ENCODE assay signal across 8 mouse cellular contexts in the genomic region with DNA sequence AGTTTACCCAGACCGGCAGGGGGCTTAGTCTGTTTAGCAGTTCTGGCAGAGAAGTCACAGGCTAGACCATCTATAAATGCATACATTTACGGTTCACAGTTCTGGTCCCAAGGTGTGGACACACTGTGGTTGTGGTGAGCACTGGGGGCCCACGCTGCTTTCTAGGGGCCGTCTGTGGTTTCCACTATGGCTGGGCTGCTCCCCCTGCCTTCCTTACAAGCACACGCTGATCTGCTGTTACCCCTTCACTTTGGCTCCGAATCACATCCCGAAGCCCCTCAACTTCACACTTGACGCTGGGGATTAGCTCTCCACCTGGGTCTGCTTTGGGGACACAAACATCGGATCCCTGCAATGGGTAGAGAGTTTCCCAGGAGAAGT. TPM values are rescaled to one million over a fixed set of nuclear protein-coding genes. Genes with fewer than 3 reads are reported as not detected.
A peak's percentile ranks its signal among the peaks of the same experiment; 100 is the strongest.
DNase-seq lines count a peak whose midpoint lies in the region; ATAC-seq lines count a peak whose summit lies in the region.
"Had no signal": no experiment of that assay in that cellular context is flagged by ENCODE, and none has a peak within 500 bp of the region (broad histone marks: within the 10 kb centered on the region; RNA-seq: fewer than 3 reads in every experiment).

No protein-coding gene starts in this region.

- H3K4me3 ChIP-seq in kidney, embryonic 14.5 days (ENCODE audit: low read length) = peak overlapping the region; percentile 9; the same call in 1 of the 2 replicates
- H3K4me3 ChIP-seq in embryonic facial prominence, embryonic 10.5 days = peak overlapping the region; percentile 38; the same call in 1 of the 2 replicates
- peak overlapping the region; percentile 33 for H3K4me3 ChIP-seq in hindbrain, embryonic 15.5 days

- H3K4me2 ChIP-seq in kidney, embryonic 14.5 days (replicated peaks; ENCODE audit: low read depth, low read length) = peak overlapping the region; percentile 37
- peak overlapping the region; percentile 60 for H3K4me2 ChIP-seq in hindbrain, embryonic 15.5 days

- no peaks in the 10 kb centered on the region for H3K36me3 ChIP-seq in kidney, embryonic 14.5 days (ENCODE audit: control insufficient read depth, insufficient read depth, low read length)
- no peaks in the 10 kb centered on the region for H3K36me3 ChIP-seq in embryonic facial prominence, embryonic 10.5 days (replicated peaks)
- H3K36me3 ChIP-seq in hindbrain, embryonic 15.5 days = no peaks in the 10 kb centered on the region

- H3K27ac ChIP-seq in kidney, embryonic 14.5 days (ENCODE audit: low read depth, low read length) = no peak overlapping the region
- no peak overlapping the region for H3K27ac ChIP-seq in embryonic facial prominence, embryonic 10.5 days (replicated peaks)
- 0 out of 2 replicates have a peak overlapping the region, but pooled peaks have one; percentile 38 for H3K27ac ChIP-seq in hindbrain, embryonic 15.5 days (replicated peaks)

- no peaks in the 10 kb centered on the region for H3K27me3 ChIP-seq in kidney, embryonic 14.5 days (ENCODE audit: control insufficient read depth, insufficient read depth, low read length)
- peaks cover 22% of the 10 kb centered on the region for H3K27me3 ChIP-seq in embryonic facial prominence, embryonic 10.5 days (replicated peaks; ENCODE audit: low read depth, poor library complexity, severe bottlenecking)
- H3K27me3 ChIP-seq in hindbrain, embryonic 15.5 days = peaks cover 4% of the 10 kb centered on the region; the same call in 1 of the 2 replicates

- H3K4me1 ChIP-seq in kidney, embryonic 14.5 days (ENCODE audit: control insufficient read depth, insufficient read depth, low read length) = peaks cover 8% of the 10 kb centered on the region; the same call in 1 of the 2 replicates
- H3K4me1 ChIP-seq in embryonic facial prominence, embryonic 10.5 days = peaks cover 13% of the 10 kb centered on the region
- peaks cover 9% of the 10 kb centered on the region for H3K4me1 ChIP-seq in hindbrain, embryonic 15.5 days (replicated peaks)

- no peak for DNase-seq in kidney, postnatal 36 days
- no peak for DNase-seq in embryonic facial prominence, embryonic 10.5 days (ENCODE audit: low spot score)
- DNase-seq in natural killer cell, adult 2 months (ENCODE audit: low spot score in 2 of 2) = peak; percentile 39 to 67
- DNase-seq in yolk sac, embryonic 10.5 days (ENCODE audit: low spot score) = no peak
- DNase-seq in adrenal gland, adult 18-20 months (ENCODE audit: low spot score in 2 of 2) = no peak

- H3K9ac ChIP-seq in kidney, embryonic 14.5 days (ENCODE audit: low read depth, low read length) = no peak overlapping the region
- H3K9ac ChIP-seq in hindbrain, embryonic 15.5 days = no peak overlapping the region

- 33% methylated on average over 9 of the region's 9 CpGs for WGBS in kidney, embryonic 14.5 days
- WGBS in embryonic facial prominence, embryonic 10.5 days = 27% methylated on average over 9 of the region's 9 CpGs
- 39% methylated on average over 9 of the region's 9 CpGs for WGBS in hindbrain, embryonic 15.5 days

- no peaks in the 10 kb centered on the region for H3K9me3 ChIP-seq in kidney, embryonic 14.5 days (ENCODE audit: control insufficient read depth, low read length)
- no peaks in the 10 kb centered on the region for H3K9me3 ChIP-seq in embryonic facial prominence, embryonic 10.5 days
- no peaks in the 10 kb centered on the region for H3K9me3 ChIP-seq in hindbrain, embryonic 15.5 days

- no peak for ATAC-seq in kidney, embryonic 14.5 days (ENCODE audit: low FRiP score, low TSS enrichment)
- ATAC-seq in hindbrain, embryonic 15.5 days (ENCODE audit: low FRiP score, low read depth) = no peak
- ATAC-seq: inflammation-experienced regulatory T-cells, adult 6 months had no signal

RNA-seq across cellular contexts. Expression of a gene that starts 26.3 kb away (rescaled TPM):
- polyA plus RNA-seq in kidney, embryonic 14.5 days (2014; fragmentation: Nextera tagmentation; extraction: Ambion mirVana) = 11.2 and 18.2 TPM in 2 replicates
- 11.3 and 13.3 TPM in 2 replicates for polyA plus RNA-seq in embryonic facial prominence, embryonic 10.5 days (2016; fragmentation: Nextera tagmentation; extraction: Ambion mirVana)
- polyA plus RNA-seq in hindbrain, embryonic 15.5 days (2015; fragmentation: Nextera tagmentation; extraction: Ambion mirVana) = 43.7 and 45.1 TPM in 2 replicates
- total RNA-seq in adrenal gland, adult 18-20 months (2021) = 100 to 1,000 TPM; 104 to 109 TPM

RNA-seq across cellular contexts. Expression of a gene that starts 29.7 kb away (rescaled TPM):
- 28.1 and 34.7 TPM in 2 replicates for polyA plus RNA-seq in kidney, embryonic 14.5 days (2014; fragmentation: Nextera tagmentation; extraction: Ambion mirVana)
- polyA plus RNA-seq in embryonic facial prominence, embryonic 10.5 days (2016; fragmentation: Nextera tagmentation; extraction: Ambion mirVana) = 6.8 and 7.0 TPM in 2 replicates
- polyA plus RNA-seq in hindbrain, embryonic 15.5 days (2015; fragmentation: Nextera tagmentation; extraction: Ambion mirVana) = 4.6 and 7.4 TPM in 2 replicates
- total RNA-seq in adrenal gland, adult 18-20 months (2021) = 10 to 100 TPM; 76.0 to 82.7 TPM

Comparison
In these comparisons a context has a peak if more than half of its experiments do, and no peak if none do; other contexts are left out.
1. DNase-seq: peak in natural killer cell, adult 2 months (2 of 2); none in kidney, postnatal 36 days (0 of 2), embryonic facial prominence, embryonic 10.5 days (single experiment), yolk sac, embryonic 10.5 days (single experiment) and adrenal gland, adult 18-20 months (0 of 2).
2. Peak in every context shown above with its lines, with median percentiles within 50 percentile points of each other: H3K4me3 ChIP-seq.